Mouse (Mus musculus) olfactory bulb, adult 2 months (tissue): ENCODE measurements around the gene D430041D05Rik. TPM values are rescaled to one million over a fixed set of nuclear protein-coding genes. Genes with fewer than 3 reads are reported as not detected.

ENCODE experiments used
- H3K27ac ChIP-seq: fragments of 200-500 bp; 2 replicates; pipeline ENCODE4 v1.5.1; 2012; ENCODE audit warnings: low read depth, low read length; ENCODE audit not compliant: insufficient read depth
- H3K4me1 ChIP-seq: fragments of 200-500 bp; 2 replicates; pipeline ENCODE4 v1.6.1; 2012; ENCODE audit warnings: low read length; ENCODE audit not compliant: control insufficient read depth, insufficient read depth
- H3K4me3 ChIP-seq: fragments of 200-500 bp; 2 replicates; pipeline ENCODE4 v1.5.1; 2012; ENCODE audit warnings: mild to moderate bottlenecking, low read depth, low read length, moderate library complexity; ENCODE audit not compliant: insufficient read depth
- CTCF ChIP-seq: fragments of 200-500 bp; IDR thresholded peaks from 2 replicates; pipeline ENCODE4 v1.5.1; 2012; ENCODE audit warnings: low read depth, mild to moderate bottlenecking, low read length, moderate library complexity; ENCODE audit not compliant: insufficient read depth
- POLR2A ChIP-seq: fragments of 200-500 bp; IDR thresholded peaks from 2 replicates; pipeline ENCODE4 v1.6.1; 2012; ENCODE audit warnings: mild to moderate bottlenecking, low read depth, low read length, moderate library complexity; ENCODE audit not compliant: insufficient read depth
- WGBS: fragments of 180-500 bp; shearing (Covaris S2); methylation state at CpG from one replicate; pipeline ENCODE4 v1.1.7; 2018; 5-methylcytosine and 5-hydroxymethylcytosine counted together
- polyA plus RNA-seq: library from polyadenylated mRNA; stranded (reverse); fragments of >200 nt; gene quantifications from 2 replicates; pipeline ENCODE4 v1.2.4, GENCODE M21; 2012; ENCODE audit warnings: low replicate concordance; ENCODE audit not compliant: missing spikeins, insufficient read depth, insufficient read length

Gene D430041D05Rik
- polyA plus RNA-seq, 1 experiment = not detected

GRCm38 (mm10) chr2:104282835-104283234 is 128.0 kb downstream of the D430041D05Rik start:
- 87% methylated on average over 2 of the region's 2 CpGs for WGBS
- no peak for TF ChIP-seq POLR2A
- TF ChIP-seq CTCF = no peak
- Histone ChIP-seq H3K4me1 (0 out of 2 replicates have a peak, but pooled peaks cover 2% of the 10 kb centered on the region), H3K4me3 (no peak overlapping the region), H3K27ac (no peak overlapping the region)

GRCm38 (mm10) chr2:104267049-104267448 is 143.8 kb downstream of the D430041D05Rik start:
- Histone ChIP-seq H3K4me3 (no peak overlapping the region), H3K4me1 (peaks cover 7% of the 10 kb centered on the region; the same call in 1 of the 2 replicates), H3K27ac (no peak overlapping the region)
- WGBS = 50% methylated on average over 4 of the region's 4 CpGs
- TF ChIP-seq CTCF = no peak
- no peak for TF ChIP-seq POLR2A

- Histone ChIP-seq H3K4me3 (no peak overlapping the region), H3K4me1 (peaks cover 9% of the 10 kb centered on the region), H3K27ac (no peak overlapping the region)
- TF ChIP-seq POLR2A (no peak), CTCF (no peak)
- WGBS = 88% methylated on average over 4 of the region's 4 CpGs
Observed at GRCm38 (mm10) chr2:104261741-104262067, 149.1 kb downstream of the D430041D05Rik start.

DNA sequence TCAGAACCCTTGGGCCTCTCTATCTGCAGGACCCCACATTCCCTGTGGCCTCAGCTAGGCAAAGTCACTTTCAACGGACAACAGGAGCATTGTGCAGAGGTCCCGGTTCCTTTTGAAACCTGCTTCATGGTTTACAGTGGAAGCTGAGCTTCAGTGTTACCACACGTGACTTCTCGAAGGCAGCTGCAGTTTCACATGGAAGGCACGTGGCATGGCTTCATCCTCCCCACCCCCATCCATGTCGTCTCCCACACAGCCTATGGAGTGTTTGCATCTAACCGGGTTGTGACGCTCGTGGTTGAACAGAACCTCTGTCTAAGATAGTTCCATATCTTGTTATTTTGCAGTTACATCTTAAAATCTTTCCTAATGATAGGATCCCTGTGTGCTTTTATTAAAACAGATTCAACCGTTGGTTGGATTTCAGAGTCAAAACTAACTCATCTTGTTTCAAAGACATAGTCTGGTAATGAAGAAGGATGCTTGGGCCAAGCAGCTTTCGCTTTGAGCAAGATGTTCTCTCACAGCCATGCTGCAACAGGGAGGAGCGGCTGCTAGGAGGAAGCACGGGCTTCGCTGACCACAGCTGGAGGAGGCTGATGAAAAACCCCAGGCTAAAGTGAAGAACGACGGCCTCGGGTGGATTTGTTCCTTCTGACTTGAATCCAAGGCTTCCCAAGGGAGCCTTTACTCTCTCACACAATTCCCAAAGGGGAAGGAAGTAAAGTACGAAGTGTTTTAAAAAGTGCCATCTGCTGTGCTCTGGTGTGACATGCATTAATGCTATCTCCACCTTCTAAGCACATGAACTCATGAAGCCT is 149.7 kb downstream of the D430041D05Rik start:
- TF ChIP-seq POLR2A (no peak), CTCF (no peak)

DNA sequence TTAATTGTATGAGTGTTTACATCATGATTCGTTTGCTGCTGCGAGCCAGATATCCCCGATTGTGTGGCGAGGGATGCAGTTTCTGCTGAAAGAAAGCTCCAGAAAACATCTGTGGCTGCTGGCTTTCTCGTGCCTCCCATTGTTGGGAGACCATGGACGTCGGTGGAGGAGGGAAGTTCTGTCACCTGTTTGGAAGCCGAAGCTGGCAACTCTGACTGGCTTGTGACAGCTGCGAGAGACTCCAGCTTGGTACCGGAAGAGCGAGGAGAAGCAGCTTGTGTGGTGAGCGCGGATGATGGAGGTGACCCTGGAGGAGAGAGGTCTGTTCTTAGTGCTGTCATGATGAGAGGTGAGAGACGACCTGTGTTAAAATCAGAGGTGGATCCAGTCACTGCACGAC is 154.2 kb downstream of the D430041D05Rik start:
- H3K4me3 ChIP-seq = no peak overlapping the region
- no peak overlapping the region for H3K27ac ChIP-seq
- H3K4me1 ChIP-seq = peaks cover 20% of the 10 kb centered on the region
- TF ChIP-seq CTCF (no peak), POLR2A (no peak)
- WGBS = 57% methylated on average over 15 of the region's 15 CpGs

More for the DNA sequence above, 149.7 kb downstream of the D430041D05Rik start:
- 61% methylated on average over 18 of the region's 18 CpGs for WGBS
- Histone ChIP-seq H3K27ac (no peak overlapping the region), H3K4me3 (no peak overlapping the region), H3K4me1 (peaks cover 10% of the 10 kb centered on the region)

DNA sequence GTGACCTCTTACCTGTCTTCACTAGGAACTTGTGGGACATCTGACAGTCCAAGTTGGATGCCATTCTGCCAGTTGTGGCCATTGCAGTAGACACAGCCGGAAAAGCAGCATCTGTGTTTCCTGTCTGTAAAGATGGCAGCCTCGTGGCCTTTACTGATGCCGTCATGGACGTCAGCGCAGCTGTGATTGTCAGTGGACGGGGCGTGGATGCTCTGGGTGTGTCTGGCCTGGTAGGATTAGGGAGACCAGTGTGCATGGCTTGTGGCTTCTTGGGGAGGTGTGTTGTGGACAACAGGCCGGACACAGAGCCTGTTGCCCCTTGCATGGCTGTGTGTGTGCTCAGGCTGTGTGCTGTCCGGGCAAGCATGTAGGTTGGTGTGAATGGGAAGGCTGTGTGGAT is 155.9 kb downstream of the D430041D05Rik start:
- Histone ChIP-seq H3K4me1 (peaks cover 15% of the 10 kb centered on the region; the same call in 1 of the 2 replicates), H3K4me3 (no peak overlapping the region), H3K27ac (no peak overlapping the region)
- TF ChIP-seq POLR2A (no peak), CTCF (no peak)
- WGBS = 95% methylated on average over 9 of the region's 9 CpGs

- WGBS = 92% methylated on average over 4 of the region's 4 CpGs
- peaks cover 15% of the 10 kb centered on the region; the same call in 1 of the 2 replicates for H3K4me1 ChIP-seq
- H3K4me3 ChIP-seq = no peak overlapping the region
- TF ChIP-seq POLR2A (no peak), CTCF (no peak)
- no peak overlapping the region for H3K27ac ChIP-seq
Observed at GRCm38 (mm10) chr2:104253341-104253740, 157.5 kb downstream of the D430041D05Rik start.

GRCm38 (mm10) chr2:104251647-104252046 is 159.2 kb downstream of the D430041D05Rik start:
- TF ChIP-seq CTCF = no peak
- no peak for TF ChIP-seq POLR2A
- H3K4me3 ChIP-seq = no peak overlapping the region
- peaks cover 17% of the 10 kb centered on the region; the same call in 1 of the 2 replicates for H3K4me1 ChIP-seq
- H3K27ac ChIP-seq = no peak overlapping the region
- WGBS = 37% methylated on average over 4 of the region's 4 CpGs

DNA sequence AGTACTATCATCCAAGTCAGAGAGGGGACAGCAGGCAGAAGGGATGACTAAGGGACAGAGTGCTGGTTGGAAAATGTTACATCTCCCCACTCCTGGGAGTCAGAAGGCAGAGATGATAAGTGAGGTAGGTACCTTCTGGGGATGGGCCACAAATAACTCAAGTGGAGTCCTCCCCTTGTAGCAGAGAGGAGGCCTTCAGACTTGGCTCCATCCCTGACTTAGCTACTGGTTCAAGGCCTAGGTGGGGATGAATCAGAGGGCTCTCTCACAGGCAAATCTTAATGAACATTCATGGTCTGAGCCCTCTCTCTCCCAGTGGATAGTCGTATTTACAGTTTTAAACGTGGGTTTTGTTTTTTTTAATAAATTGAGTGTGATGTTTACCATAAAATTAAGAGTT is 161.0 kb downstream of the D430041D05Rik start:
- Histone ChIP-seq H3K4me1 (peaks cover 12% of the 10 kb centered on the region; the same call in 1 of the 2 replicates), H3K27ac (no peak overlapping the region), H3K4me3 (no peak overlapping the region)
- TF ChIP-seq CTCF (no peak), POLR2A (no peak)
- 84% methylated on average over 2 of the region's 2 CpGs for WGBS
